Mouse (Mus musculus) intestine, embryonic 16.5 days (tissue): ENCODE measurements around the gene Tnpo2. TPM values are rescaled to one million over a fixed set of nuclear protein-coding genes. Genes with fewer than 3 reads are reported as not detected.
A peak's percentile ranks its signal among the peaks of the same experiment; 100 is the strongest.

ENCODE experiments used
- ATAC-seq: fragments of 200-750 bp; cut with Nextera tagmentation; 2 replicates; pipeline ENCODE4 v1.8.0; 2017; ENCODE audit warnings: moderate TSS enrichment, moderate library complexity
- H3K27ac ChIP-seq: fragments of 300-500 bp; sonication (generic); 2 replicates; pipeline ENCODE4 v1.5.1; 2014; ENCODE audit warnings: mild to moderate bottlenecking, low read length
- H3K27me3 ChIP-seq: fragments of 300-500 bp; sonication (generic); replicated peaks from 2 replicates; pipeline ENCODE4 v1.6.1; 2014; ENCODE audit warnings: low read length, control low read depth, mixed read lengths; ENCODE audit not compliant: control insufficient read depth, insufficient read depth
- H3K36me3 ChIP-seq: fragments of 300-500 bp; sonication (generic); 2 replicates; pipeline ENCODE4 v1.6.1; 2014; ENCODE audit warnings: low read length, control low read depth; ENCODE audit not compliant: control insufficient read depth, insufficient read depth
- H3K4me1 ChIP-seq: fragments of 300-500 bp; sonication (generic); 2 replicates; pipeline ENCODE4 v1.6.1; 2014; ENCODE audit warnings: low read length, control low read depth, mixed read lengths; ENCODE audit not compliant: control insufficient read depth, insufficient read depth
- H3K4me2 ChIP-seq: fragments of 300-500 bp; sonication (generic); 2 replicates; pipeline ENCODE4 v1.6.1; 2014; ENCODE audit warnings: low read depth, low read length, control low read depth
- H3K4me3 ChIP-seq: fragments of 300-500 bp; sonication (generic); 2 replicates; pipeline ENCODE4 v1.5.1; 2014; ENCODE audit warnings: mild to moderate bottlenecking, low read length
- H3K9ac ChIP-seq: fragments of 300-500 bp; sonication (generic); 2 replicates; pipeline ENCODE4 v1.6.1; 2014; ENCODE audit warnings: low read depth, low read length
- H3K9me3 ChIP-seq: fragments of 300-500 bp; sonication (generic); 2 replicates; pipeline ENCODE4 v1.6.1; 2016; ENCODE audit warnings: low read length, control low read depth; ENCODE audit not compliant: control insufficient read depth
- WGBS: fragments of 180-500 bp; shearing (Covaris S2); extraction: QIAGEN DNeasy Blood & Tissue Kit; methylation state at CpG from one replicate; pipeline ENCODE4 v1.1.7; 2014; 5-methylcytosine and 5-hydroxymethylcytosine counted together
- polyA plus RNA-seq: library from polyadenylated mRNA; unstranded; fragments of >200 nt; fragmentation: Nextera tagmentation; extraction: Ambion mirVana; gene quantifications from 2 replicates; pipeline ENCODE4 v1.2.1, GENCODE M21; 2015

Gene Tnpo2
- polyA plus RNA-seq, 1 experiment from 2014 or later = 22.0 TPM

- Histone ChIP-seq H3K27ac (no peak overlapping the region), H3K9me3 (no peaks in the 10 kb centered on the region), H3K4me1 (peaks cover 16% of the 10 kb centered on the region), H3K4me3 (no peak overlapping the region), H3K36me3 (no peaks in the 10 kb centered on the region; the same call in 1 of the 2 replicates), H3K27me3 (no peaks in the 10 kb centered on the region), H3K9ac (no peak overlapping the region), H3K4me2 (no peak overlapping the region)
- no peak for ATAC-seq
- 81% methylated on average over 5 of the region's 5 CpGs for WGBS
Observed at GRCm38 (mm10) chr8:84996978-84997377, 39.7 kb upstream of the Tnpo2 start.

DNA sequence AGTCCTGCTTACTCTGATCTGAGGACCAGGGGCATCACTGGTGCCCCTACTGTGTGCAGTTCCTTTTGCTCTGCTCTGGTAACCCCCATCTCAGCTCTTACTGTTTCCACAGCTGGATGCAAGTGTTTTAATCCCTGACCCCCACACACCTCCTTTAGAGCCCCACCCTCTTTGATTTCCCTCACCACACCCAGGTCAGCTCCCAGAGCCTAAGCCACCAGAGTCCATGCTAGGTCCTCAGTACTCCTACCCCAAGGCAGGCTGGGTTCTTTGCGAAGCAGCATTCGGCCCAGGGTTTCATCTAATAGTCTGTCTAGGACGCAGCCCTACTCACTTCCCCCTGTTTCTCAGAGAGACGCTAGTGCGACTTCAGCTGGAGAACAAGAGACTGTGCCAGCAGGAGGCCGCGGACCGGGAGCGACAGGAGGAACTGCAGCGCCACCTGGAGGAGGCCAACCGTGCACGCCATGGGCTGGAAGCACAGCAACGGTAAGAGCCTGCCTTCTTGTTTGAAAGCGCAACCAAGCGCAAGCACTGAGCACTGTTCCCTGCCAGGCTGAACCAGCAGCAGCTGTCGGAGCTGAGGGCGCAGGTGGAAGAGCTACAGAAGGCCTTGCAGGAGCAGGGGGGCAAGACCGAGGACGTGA, 38.9 kb upstream of the Tnpo2 start:
- Histone ChIP-seq H3K4me3 (no peak overlapping the region), H3K9me3 (no peaks in the 10 kb centered on the region), H3K36me3 (no peaks in the 10 kb centered on the region; the same call in 1 of the 2 replicates), H3K27ac (no peak overlapping the region), H3K27me3 (no peaks in the 10 kb centered on the region), H3K4me1 (peaks cover 16% of the 10 kb centered on the region), H3K4me2 (no peak overlapping the region), H3K9ac (peak overlapping the region; percentile 43)
- 11% methylated on average over 19 of the region's 19 CpGs for WGBS
- ATAC-seq = peak; percentile 73

DNA sequence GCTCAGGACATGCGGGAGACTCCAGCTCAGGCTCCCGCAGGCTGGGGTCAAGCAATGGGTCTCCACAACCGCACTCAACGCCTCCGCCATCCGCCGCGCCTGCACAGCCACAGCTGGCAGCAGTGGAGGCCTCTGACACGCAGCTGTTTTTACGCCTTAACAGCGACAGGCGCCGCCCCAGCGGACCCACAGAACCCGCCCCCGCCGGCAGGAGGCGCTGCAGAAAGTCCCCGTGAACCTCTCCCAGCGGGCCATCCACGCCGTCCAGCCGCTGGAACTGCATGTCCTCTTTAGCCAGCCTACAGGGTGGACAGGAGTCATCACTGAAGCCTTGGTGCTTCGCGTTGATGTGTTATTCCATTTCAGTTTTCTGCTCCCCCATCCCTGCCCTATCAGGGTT, 29.0 kb upstream of the Tnpo2 start:
- Histone ChIP-seq H3K9me3 (no peaks in the 10 kb centered on the region), H3K27me3 (peaks cover 27% of the 10 kb centered on the region), H3K4me2 (no peak overlapping the region), H3K4me3 (no peak overlapping the region), H3K9ac (no peak overlapping the region), H3K27ac (no peak overlapping the region), H3K4me1 (no peaks in the 10 kb centered on the region), H3K36me3 (no peaks in the 10 kb centered on the region)
- ATAC-seq = peak; percentile 9; the same call in 1 of the 2 replicates
- WGBS = 19% methylated on average over 25 of the region's 25 CpGs

- H3K4me1 ChIP-seq = no peaks in the 10 kb centered on the region
- H3K27me3 ChIP-seq = peaks cover 27% of the 10 kb centered on the region
- no peak overlapping the region for H3K27ac ChIP-seq
- H3K9ac ChIP-seq = no peak overlapping the region
- H3K9me3 ChIP-seq = no peaks in the 10 kb centered on the region
- ATAC-seq = no peak
- H3K36me3 ChIP-seq = no peaks in the 10 kb centered on the region
- H3K4me3 ChIP-seq = no peak overlapping the region
- H3K4me2 ChIP-seq = no peak overlapping the region
- 9% methylated on average over 28 of the region's 28 CpGs for WGBS
Observed at GRCm38 (mm10) chr8:85011242-85011641, 25.5 kb upstream of the Tnpo2 start.

GRCm38 (mm10) chr8:85013230-85013840, 23.4 kb upstream of the Tnpo2 start:
- Histone ChIP-seq H3K36me3 (0 out of 2 replicates have a peak, but pooled peaks cover 1% of the 10 kb centered on the region), H3K9ac (peak overlapping the region; percentile 55), H3K27me3 (peaks cover 21% of the 10 kb centered on the region), H3K4me2 (peak overlapping the region; percentile 78), H3K4me3 (peak overlapping the region; percentile 39), H3K4me1 (no peaks in the 10 kb centered on the region), H3K9me3 (no peaks in the 10 kb centered on the region), H3K27ac (no peak overlapping the region)
- 4% methylated on average over 26 of the region's 26 CpGs for WGBS
- peak; percentile 69 for ATAC-seq

GRCm38 (mm10) chr8:85014431-85014830, 22.3 kb upstream of the Tnpo2 start, which contains the start of gene Best2:
TSS of gene Best2 (minus strand) at chr8:85014531.
- H3K9ac ChIP-seq = peak within 1 kb of the TSS; percentile 55
- H3K36me3 ChIP-seq = 0 out of 2 replicates have a peak, but pooled peaks cover 4% of the 10 kb centered on the region
- no peaks in the 10 kb centered on the region for H3K4me1 ChIP-seq
- H3K4me2 ChIP-seq = peak within 1 kb of the TSS; percentile 78
- H3K4me3 ChIP-seq = peak within 1 kb of the TSS; percentile 39
- H3K27ac ChIP-seq = no peak within 1 kb of the TSS
- no peaks in the 10 kb centered on the region for H3K9me3 ChIP-seq
- 36% methylated on average over 2 of the region's 2 CpGs for WGBS
- ATAC-seq = no peak
- H3K27me3 ChIP-seq = peaks cover 17% of the 10 kb centered on the region

- Histone ChIP-seq H3K4me3 (no peak overlapping the region), H3K4me2 (no peak overlapping the region), H3K27ac (no peak overlapping the region), H3K9me3 (no peaks in the 10 kb centered on the region), H3K9ac (no peak overlapping the region), H3K4me1 (no peaks in the 10 kb centered on the region), H3K36me3 (peaks cover 7% of the 10 kb centered on the region; the same call in 1 of the 2 replicates), H3K27me3 (peaks cover 3% of the 10 kb centered on the region)
- ATAC-seq = no peak
- WGBS = 67% methylated on average over 10 of the region's 10 CpGs
Observed at GRCm38 (mm10) chr8:85016724-85017123, 20.0 kb upstream of the Tnpo2 start.

DNA sequence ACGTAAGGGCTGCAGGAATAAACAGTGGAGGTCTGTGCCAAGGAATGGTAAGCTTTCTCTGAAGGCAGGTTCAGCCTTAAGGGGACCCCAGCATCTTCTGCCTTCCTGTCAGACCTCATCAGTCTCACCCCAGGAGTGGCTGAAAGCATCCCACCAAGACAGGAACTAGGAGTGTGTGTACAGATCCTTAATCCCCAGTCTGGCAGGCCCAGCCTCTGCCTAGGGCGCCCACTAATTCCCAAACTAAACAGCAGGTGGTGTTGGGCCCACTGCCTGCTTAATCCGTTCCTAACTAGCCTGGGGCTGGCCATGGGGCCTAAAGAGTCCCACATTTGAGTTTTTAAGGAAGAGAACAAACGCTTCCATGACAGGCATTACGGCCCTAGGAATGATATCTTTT, 19.5 kb upstream of the Tnpo2 start:
- ATAC-seq = no peak

GRCm38 (mm10) chr8:85021514-85022055, 15.1 kb upstream of the Tnpo2 start:
- H3K4me3 ChIP-seq = no peak overlapping the region
- no peak overlapping the region for H3K9ac ChIP-seq
- H3K36me3 ChIP-seq = peaks cover 7% of the 10 kb centered on the region
- H3K4me2 ChIP-seq = no peak overlapping the region
- H3K27me3 ChIP-seq = no peaks in the 10 kb centered on the region
- H3K4me1 ChIP-seq = peaks cover 19% of the 10 kb centered on the region
- 90% methylated on average over 3 of the region's 3 CpGs for WGBS
- ATAC-seq = no peak
- no peaks in the 10 kb centered on the region for H3K9me3 ChIP-seq
- no peak overlapping the region for H3K27ac ChIP-seq

More for the DNA sequence above, 19.5 kb upstream of the Tnpo2 start:
- Histone ChIP-seq H3K27ac (no peak overlapping the region), H3K4me1 (no peaks in the 10 kb centered on the region), H3K4me3 (no peak overlapping the region), H3K36me3 (peaks cover 7% of the 10 kb centered on the region; the same call in 1 of the 2 replicates), H3K4me2 (no peak overlapping the region), H3K27me3 (peaks cover 3% of the 10 kb centered on the region), H3K9ac (no peak overlapping the region), H3K9me3 (no peaks in the 10 kb centered on the region)
- whole genome bisulfite sequencing = 47% methylated on average over 5 of the region's 5 CpGs
